Mouse (Mus musculus) heart, postnatal 36 days (tissue): Measurements from ENCODE around the gene Mterf1a. TPM values are rescaled to one million over a fixed set of nuclear protein-coding genes. Genes with fewer than 3 reads are reported as not detected.

Experiments
- DNase-seq, 2 experiments: peaks; one replicate each; pipeline ENCODE4 v3.0.0; 2021 to 2022
- intact Hi-C: fragments of 180-260 bp; cut with DNase I; formaldehyde crosslinking; loops from one replicate; pipeline ENCODE4 v1.15.1; 2025
- total RNA-seq, 2 experiments: library from RNA; stranded (reverse); gene quantifications; 2 replicates each; pipeline ENCODE4 v1.2.3; 2021

Gene Mterf1a
- total RNA-seq, 2 experiments from 2014 or later: 3.1 TPM

GRCm38 (mm10) chr5:3845026-3845425 lies 48.7 kb downstream of the Mterf1a start, which contains the start of gene Lrrd1:
Gene Lrrd1, plus strand, starts transcription at chr5:3845173.
- intact Hi-C loops: no loop called here
- DNase-seq: peak in 1 of 2 experiments; percentile 1

Other genes with a start within 250 kb of the Mterf1a start
- gene Tmbim7, start 242.8 kb downstream of the Mterf1a start, total RNA-seq: not detected
- 100 to 1,000 TPM in 1 of 2 experiments, 10 to 100 TPM in 1; 100.0 to 107 TPM for gene Gatad1, start 236.7 kb downstream of the Mterf1a start, total RNA-seq
- 10 to 100 TPM; 21.8 to 24.0 TPM for gene Ankib1, start 91.0 kb downstream of the Mterf1a start, total RNA-seq
- 10 to 100 TPM; 30.9 to 33.5 TPM for gene Krit1, start 90.7 kb downstream of the Mterf1a start, total RNA-seq
- gene Lrrd1, start 48.8 kb downstream of the Mterf1a start, total RNA-seq: not detected
- 10 to 100 TPM; 40.7 to 53.2 TPM for gene Akap9, start 34.1 kb upstream of the Mterf1a start, total RNA-seq
- 1 to 10 TPM; 5.3 to 7.4 TPM for gene Cyp51, start 210.8 kb upstream of the Mterf1a start, total RNA-seq